Mouse (Mus musculus) spleen, postnatal 36 days (tissue): ENCODE results near the gene AU041133.
A peak's percentile ranks its signal among the peaks of the same experiment; 100 is the strongest.
"Not testable (repeated sequence)": the region's sequence is repeated elsewhere in the genome, so short reads cannot be mapped to it uniquely, and the experiment has no call there.

Experiments used
- DNase-seq, 2 experiments: peaks; one replicate each; pipeline ENCODE4 v3.0.0; 2022; ENCODE audit warnings: low spot score in 2 of 2, mixed read lengths in 1 of 2

AU041133 gene

DNA sequence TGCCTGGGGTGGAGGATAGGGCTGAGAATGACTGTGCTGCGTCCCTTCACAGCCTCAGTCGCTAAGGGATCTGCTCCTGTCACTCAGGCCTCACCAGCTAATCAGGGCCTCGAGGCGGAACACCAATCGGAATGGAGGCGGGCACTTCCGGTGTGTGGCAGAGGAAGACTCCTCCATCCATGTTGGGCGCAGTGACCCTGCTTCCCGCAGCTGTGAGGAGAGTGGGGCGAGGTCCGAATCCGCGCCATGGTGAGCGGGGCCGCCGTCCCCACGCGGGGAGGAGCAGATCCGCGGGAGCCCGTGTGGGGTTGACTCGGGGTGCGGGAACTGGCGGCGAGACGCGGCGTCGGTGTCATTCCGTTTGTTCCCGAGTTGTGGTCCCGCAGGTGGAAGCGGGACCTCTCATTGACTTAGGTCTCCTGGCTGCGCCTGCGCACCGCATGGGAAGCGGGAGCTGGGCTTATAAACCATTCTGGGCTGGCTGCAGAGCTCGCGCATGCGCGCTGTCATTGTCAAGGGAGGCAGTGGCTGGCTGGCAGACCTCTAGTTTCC lies at the start of gene AU041133:
Gene AU041133, plus strand, starts transcription at position 164 of the 552 bp plus-strand sequence.
- peak; percentile 83 to 86 for DNase-seq

DNA sequence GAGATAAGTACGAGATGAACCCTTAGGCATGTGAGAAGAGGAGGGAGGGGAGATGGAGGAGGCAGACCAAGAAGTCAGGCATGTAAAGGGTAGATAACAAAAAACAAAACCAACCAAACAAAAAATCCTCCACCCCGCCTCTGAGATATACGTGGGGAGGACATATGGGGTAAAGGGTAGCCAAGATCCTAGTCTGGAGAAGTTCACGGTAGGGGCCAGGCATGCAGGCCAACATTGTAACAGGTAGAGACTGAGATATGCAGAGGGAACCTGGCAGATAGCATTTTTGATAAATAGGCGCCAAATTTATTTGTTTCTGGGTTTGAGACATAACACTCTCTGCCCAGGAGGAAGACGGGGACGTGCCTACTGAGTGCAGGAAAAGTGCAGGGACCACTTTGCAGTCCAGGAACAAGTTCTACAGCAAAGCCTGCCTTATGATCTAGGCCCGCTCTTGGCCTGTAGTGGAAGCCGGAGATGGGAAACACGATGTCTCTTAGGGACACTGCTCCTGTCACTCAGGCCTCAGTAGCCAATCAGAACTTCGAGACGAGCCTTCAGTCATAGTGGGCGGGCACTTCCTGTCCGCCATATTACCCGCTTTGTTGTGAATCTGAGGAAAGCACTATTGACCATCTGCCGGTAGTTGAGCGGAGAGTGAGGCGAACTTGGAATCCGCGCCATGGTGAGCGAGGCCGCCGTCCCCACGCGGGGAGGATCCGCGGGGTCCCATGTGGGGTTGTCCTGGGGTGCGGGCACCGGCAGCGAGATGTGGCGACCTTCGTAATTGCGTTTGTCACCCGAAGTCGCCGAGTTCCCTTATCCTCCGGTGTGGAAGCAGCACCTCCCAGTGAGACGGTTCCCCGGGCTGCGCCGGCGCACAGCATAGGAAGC lies 44.8 kb upstream of the AU041133 start, which contains the start of gene BC024063:
Gene BC024063, plus strand, starts transcription at position 626 of the 894 bp plus-strand sequence.
- DNase-seq, result peak; percentile 38 to 55

- DNase-seq, result not testable (repeated sequence)
Measured at GRCm38 (mm10) chr10:82083622-82083971, 44.2 kb upstream of the AU041133 start.

GRCm38 (mm10) chr10:82117206-82117605 lies 10.6 kb upstream of the AU041133 start:
- no peak for DNase-seq

- DNase-seq, result no peak
Measured at GRCm38 (mm10) chr10:82145282-82145681, 17.5 kb downstream of the AU041133 start.

- DNase-seq, result no peak
Measured at GRCm38 (mm10) chr10:82147571-82147970, 19.8 kb downstream of the AU041133 start.

GRCm38 (mm10) chr10:82167777-82168176 lies 40.0 kb downstream of the AU041133 start:
- DNase-seq, result peak; percentile 38 to 47

- no peak for DNase-seq
Measured at GRCm38 (mm10) chr10:82169776-82170175, 42.0 kb downstream of the AU041133 start.

DNA sequence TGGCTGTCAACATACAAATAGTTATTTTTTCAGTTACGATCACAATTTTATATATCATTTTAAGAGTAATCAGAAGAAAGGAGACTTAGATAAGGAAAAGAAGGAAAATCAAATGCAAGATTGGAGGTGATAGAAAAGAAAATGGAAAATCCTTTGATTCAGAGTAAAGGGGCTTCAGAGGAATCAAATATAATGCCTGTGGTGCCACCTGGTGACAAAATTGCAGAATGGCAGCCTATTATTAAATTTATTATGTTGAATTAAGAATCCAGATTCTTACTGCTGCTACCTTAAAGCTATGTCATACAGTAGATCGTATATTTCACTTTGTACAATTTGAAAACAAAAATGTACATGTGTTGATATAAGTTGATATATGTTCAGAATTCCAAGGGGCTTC lies 43.0 kb downstream of the AU041133 start:
- DNase-seq, result peak in 1 of 2 experiments; percentile 6

- peak; percentile 63 to 70 for DNase-seq
Measured at GRCm38 (mm10) chr10:82178257-82179064, 50.6 kb downstream of the AU041133 start.
